Mouse (Mus musculus): ENCODE measurements at regions not wholly inside any gene's neighbourhood (a gene's known extent, or its start where the extent isn't known, plus 50 kb on each side); places are given as distances from the start of the nearest gene placed in this dataset.
A peak's percentile ranks its signal among the peaks of the same experiment; 100 is the strongest.
"Not testable (repeated sequence)": the region's sequence is repeated elsewhere in the genome, so short reads cannot be mapped to it uniquely, and the experiment has no call there.

- WGBS: 16% methylated on average over 10 of the region's 10 CpGs
- ATAC-seq (ENCODE audit: low FRiP score): no peak
These were observed 66.7 kb upstream of the Chmp2b start for GRCm38 (mm10) chr16:65629186-65629585.

GRCm38 (mm10) chr16:65631680-65632079, 69.2 kb upstream of the Chmp2b start:
- no peak overlapping the region for H3K4me2 ChIP-seq
- H3K9me3 ChIP-seq: no peaks in the 10 kb centered on the region
- H3K27me3 ChIP-seq: no peaks in the 10 kb centered on the region
- H3K4me3 ChIP-seq: no peak overlapping the region
- no peaks in the 10 kb centered on the region for H3K4me1 ChIP-seq (replicated peaks)
- no peak overlapping the region for H3K27ac ChIP-seq
- no peak overlapping the region for H3K9ac ChIP-seq
- no peak for ATAC-seq (ENCODE audit: low FRiP score)
- H3K36me3 ChIP-seq: no peaks in the 10 kb centered on the region
- 50% methylated on average over 5 of the region's 5 CpGs for WGBS

More at GRCm38 (mm10) chr16:65629186-65629585, 66.7 kb upstream of the Chmp2b start:
- Histone ChIP-seq H3K36me3 (no peaks in the 10 kb centered on the region), H3K4me1 (replicated peaks) (no peaks in the 10 kb centered on the region), H3K9me3 (no peaks in the 10 kb centered on the region), H3K9ac (no peak overlapping the region), H3K27ac (no peak overlapping the region), H3K4me3 (no peak overlapping the region), H3K4me2 (no peak overlapping the region), H3K27me3 (no peaks in the 10 kb centered on the region)

GRCm38 (mm10) chr16:65646741-65647140, 84.2 kb upstream of the Chmp2b start:
- H3K27me3 ChIP-seq; ATAC-seq (ENCODE audit: low FRiP score); H3K4me3 ChIP-seq; H3K4me1 ChIP-seq (replicated peaks); H3K9ac ChIP-seq; H3K27ac ChIP-seq; H3K9me3 ChIP-seq; H3K36me3 ChIP-seq; H3K4me2 ChIP-seq: not testable (repeated sequence)
- WGBS: 96% methylated on average over 3 of the region's 3 CpGs

DNA sequence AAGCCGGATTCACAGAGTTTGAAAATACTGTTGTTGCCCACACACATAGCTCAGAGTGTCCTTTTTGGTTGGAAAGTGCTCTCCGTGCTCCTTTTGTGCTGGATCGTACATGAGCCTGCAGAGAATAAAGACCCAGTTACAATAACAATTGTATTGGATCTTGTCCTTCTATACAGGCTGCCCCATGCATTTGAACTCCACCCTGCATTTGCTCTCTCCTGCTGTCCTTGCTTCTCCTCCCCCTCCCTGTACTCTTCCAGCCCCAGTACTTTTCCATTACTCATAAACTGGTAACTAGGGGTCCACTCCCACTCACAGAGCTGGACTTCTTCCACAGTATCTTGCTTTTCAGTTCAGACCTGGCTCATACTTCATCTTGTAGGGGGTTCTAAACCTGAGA, 86.5 kb upstream of the Chmp2b start:
- Histone ChIP-seq H3K9me3 (no peaks in the 10 kb centered on the region), H3K4me2 (no peak overlapping the region), H3K4me1 (replicated peaks) (no peaks in the 10 kb centered on the region), H3K4me3 (no peak overlapping the region), H3K27ac (no peak overlapping the region), H3K9ac (no peak overlapping the region), H3K27me3 (no peaks in the 10 kb centered on the region), H3K36me3 (no peaks in the 10 kb centered on the region)
- ATAC-seq (ENCODE audit: low FRiP score): no peak
- WGBS: 43% methylated on average over 3 of the region's 3 CpGs

DNA sequence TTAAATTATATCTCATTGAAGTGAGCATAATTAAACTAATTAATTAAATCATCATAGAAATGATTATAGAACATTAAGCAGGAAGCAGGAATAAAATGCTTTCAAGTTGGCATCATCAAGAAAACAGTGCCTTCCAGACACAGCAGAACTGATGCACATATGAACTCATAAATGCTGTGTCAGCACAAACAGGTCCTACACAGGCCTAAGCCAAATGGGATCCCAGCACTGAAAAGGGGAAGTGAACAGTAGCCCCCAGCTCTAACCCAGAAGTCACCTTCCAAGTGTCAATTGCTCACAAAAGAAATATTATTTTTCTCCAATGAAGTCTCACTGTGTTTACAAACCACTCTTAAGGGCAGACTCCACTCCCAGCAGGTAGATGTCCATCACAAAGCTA, 93.0 kb upstream of the Chmp2b start:
- Histone ChIP-seq H3K4me3 (no peak overlapping the region), H3K4me1 (replicated peaks) (no peaks in the 10 kb centered on the region), H3K27me3 (no peaks in the 10 kb centered on the region), H3K4me2 (no peak overlapping the region), H3K27ac (no peak overlapping the region), H3K9me3 (no peaks in the 10 kb centered on the region), H3K36me3 (no peaks in the 10 kb centered on the region), H3K9ac (no peak overlapping the region)
- ATAC-seq (ENCODE audit: low FRiP score): no peak

DNA sequence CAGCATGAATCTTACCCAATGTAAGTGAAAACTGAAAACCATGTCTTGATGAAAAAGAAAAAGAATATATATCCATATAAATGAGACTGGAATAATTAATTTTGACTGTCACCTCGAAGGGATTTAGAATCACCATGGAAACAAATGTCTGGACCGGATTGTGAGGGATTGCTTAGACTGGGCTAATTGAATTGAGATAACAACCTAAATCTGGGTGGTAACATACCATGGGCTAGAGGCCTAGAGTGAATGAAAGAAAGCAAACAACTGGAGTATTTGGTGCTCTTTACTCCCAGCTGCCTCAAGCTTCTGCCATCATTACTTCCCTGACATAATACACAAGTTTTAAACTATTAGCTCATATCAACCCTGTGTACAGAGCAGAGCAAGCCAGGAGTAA, 95.3 kb upstream of the Chmp2b start:
- ATAC-seq (ENCODE audit: low FRiP score): no peak
- no peak overlapping the region for H3K4me2 ChIP-seq
- no peak overlapping the region for H3K27ac ChIP-seq
- H3K4me3 ChIP-seq: no peak overlapping the region
- H3K4me1 ChIP-seq (replicated peaks): no peaks in the 10 kb centered on the region
- WGBS: 25% methylated on average over 2 of the region's 2 CpGs
- no peak overlapping the region for H3K9ac ChIP-seq
- H3K27me3 ChIP-seq: no peaks in the 10 kb centered on the region
- H3K9me3 ChIP-seq: no peaks in the 10 kb centered on the region
- no peaks in the 10 kb centered on the region for H3K36me3 ChIP-seq

DNA sequence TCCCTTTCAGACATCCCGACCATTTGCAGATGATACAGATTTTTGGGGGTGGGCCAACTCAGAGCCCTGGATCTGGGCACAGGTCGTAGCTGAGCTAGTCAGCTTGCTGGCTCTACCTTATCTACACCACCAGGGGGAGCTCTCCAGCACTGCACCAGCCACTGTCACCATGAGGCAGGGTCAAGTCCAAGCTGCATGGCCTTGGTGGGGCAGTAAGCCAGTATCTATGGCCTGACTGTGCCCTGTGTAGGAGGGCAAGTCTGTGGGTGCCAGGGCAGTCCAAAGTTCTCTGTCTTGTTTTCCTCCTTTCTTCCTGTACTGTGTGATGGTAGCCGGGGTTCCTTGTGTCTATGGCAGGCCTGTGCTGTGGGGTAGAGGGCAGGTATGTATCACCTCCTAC, 102.3 kb upstream of the Chmp2b start:
- Histone ChIP-seq H3K27ac (no peak overlapping the region), H3K4me2 (no peak overlapping the region), H3K9me3 (no peaks in the 10 kb centered on the region), H3K4me1 (replicated peaks) (no peaks in the 10 kb centered on the region), H3K27me3 (no peaks in the 10 kb centered on the region), H3K4me3 (no peak overlapping the region), H3K36me3 (no peaks in the 10 kb centered on the region), H3K9ac (no peak overlapping the region)
- ATAC-seq (ENCODE audit: low FRiP score): 0 out of 2 replicates have a peak, but pooled peaks have one; percentile 36
- 73% methylated on average over 3 of the region's 3 CpGs for WGBS

DNA sequence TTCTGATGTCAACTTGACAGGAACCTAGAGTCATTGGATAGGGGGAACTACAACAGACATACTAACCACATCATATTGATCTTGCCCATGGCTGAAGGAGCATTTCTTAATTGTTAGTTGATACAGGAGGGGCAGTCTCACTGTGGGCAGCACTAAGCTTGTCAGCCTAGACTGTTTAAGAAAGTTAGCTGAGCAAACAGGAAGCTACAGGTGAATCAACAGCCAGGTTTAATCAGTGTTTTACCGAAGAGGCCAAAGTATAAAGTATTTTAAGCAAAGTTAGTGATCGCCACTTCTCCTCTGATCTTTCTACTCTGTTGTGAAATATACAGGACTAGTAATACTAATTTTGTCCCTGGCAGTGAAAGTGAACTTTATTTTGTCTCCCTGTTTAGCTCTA, 109.6 kb upstream of the Chmp2b start:
- WGBS: 88% methylated on average over 2 of the region's 2 CpGs

DNA sequence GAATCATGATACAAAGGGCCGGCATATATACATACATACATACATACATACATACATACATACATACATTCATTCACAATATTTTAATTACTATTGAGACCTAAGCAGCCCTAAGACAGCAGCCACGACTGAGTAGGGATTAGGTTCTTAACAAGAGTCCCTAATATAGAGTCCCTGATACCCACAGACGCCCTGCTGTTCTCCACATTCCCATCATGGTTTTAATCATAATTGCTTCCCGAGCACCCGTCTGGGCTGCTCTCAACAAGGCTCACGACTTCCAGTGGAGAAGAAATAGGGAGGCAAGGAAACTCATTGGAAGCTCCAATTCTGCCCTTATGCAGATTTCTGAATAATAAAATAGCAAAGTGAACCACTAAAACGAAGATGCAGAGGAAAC, 120.6 kb upstream of the Chmp2b start:
- H3K27ac ChIP-seq: peak overlapping the region; percentile 13; the same call in 1 of the 2 replicates
- H3K9ac ChIP-seq: no peak overlapping the region
- no peaks in the 10 kb centered on the region for H3K9me3 ChIP-seq
- ATAC-seq (ENCODE audit: low FRiP score): peak; percentile 59; the same call in 1 of the 2 replicates
- H3K4me3 ChIP-seq: no peak overlapping the region
- no peaks in the 10 kb centered on the region for H3K27me3 ChIP-seq
- WGBS: 70% methylated on average over 7 of the region's 7 CpGs
- no peaks in the 10 kb centered on the region for H3K36me3 ChIP-seq
- H3K4me2 ChIP-seq: no peak overlapping the region
- no peaks in the 10 kb centered on the region; the same call in 1 of the 2 replicates for H3K4me1 ChIP-seq (replicated peaks)

More for the DNA sequence above, 109.6 kb upstream of the Chmp2b start:
- Histone ChIP-seq H3K27me3 (no peaks in the 10 kb centered on the region), H3K4me2 (no peak overlapping the region), H3K9me3 (no peaks in the 10 kb centered on the region), H3K36me3 (no peaks in the 10 kb centered on the region), H3K27ac (no peak overlapping the region), H3K4me3 (no peak overlapping the region), H3K9ac (no peak overlapping the region), H3K4me1 (replicated peaks) (no peaks in the 10 kb centered on the region)
- ATAC-seq (ENCODE audit: low FRiP score): no peak

DNA sequence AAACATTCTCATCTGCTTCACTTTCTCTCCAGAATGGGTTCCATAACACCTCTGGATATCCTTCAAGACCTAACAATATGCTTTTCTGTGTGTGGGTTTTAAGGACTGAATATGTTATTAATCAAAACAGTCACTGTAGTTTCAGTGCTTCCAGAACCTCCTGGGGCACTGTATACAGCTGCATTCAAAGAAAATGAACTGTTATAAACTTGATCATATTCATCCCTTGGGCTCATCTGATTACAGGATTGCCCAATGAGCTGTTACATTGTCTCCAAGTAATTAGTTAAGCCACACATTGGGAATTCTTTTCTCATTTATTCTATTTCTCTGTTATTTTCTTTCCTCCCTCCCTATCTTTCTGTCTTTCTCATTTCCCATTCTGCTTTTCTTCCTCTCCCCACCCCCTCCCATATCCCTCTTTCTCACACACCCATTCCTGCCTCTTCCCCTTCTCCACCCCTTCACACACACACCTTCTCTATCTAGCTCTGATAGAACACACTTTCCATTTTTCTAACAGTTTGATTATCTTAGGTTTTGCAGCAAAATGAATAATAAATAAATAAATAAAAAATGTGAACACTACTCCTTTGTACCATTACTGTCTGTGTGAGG, 121.3 kb upstream of the Chmp2b start:
- Histone ChIP-seq H3K27me3 (no peaks in the 10 kb centered on the region), H3K4me3 (no peak overlapping the region), H3K4me1 (replicated peaks) (no peaks in the 10 kb centered on the region; the same call in 1 of the 2 replicates), H3K9me3 (no peaks in the 10 kb centered on the region), H3K4me2 (no peak overlapping the region), H3K27ac (peak overlapping the region; percentile 45; the same call in 1 of the 2 replicates), H3K36me3 (no peaks in the 10 kb centered on the region), H3K9ac (no peak overlapping the region)
- peak; percentile 76 for ATAC-seq (ENCODE audit: low FRiP score)

DNA sequence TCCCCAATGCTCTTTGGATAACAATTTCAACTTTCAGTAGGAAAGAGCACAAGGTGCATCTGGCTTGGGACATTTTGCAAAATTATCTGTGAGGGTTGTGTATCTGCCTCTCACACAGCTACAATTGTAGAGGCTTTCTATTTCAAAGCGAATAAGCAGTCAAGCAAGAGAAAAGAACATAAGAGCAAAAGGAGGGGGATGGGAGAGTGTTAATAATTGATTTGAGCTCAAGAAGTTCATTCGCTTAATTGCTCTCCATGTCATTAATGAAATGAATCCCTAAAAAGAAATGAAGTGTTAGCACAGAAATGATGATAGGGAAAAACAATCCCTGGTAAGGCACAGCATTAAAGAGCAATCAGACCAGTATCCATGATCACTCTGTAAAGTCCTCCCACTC, 121.4 kb upstream of the Vgll3 start:
- H3K9me3 ChIP-seq: no peaks in the 10 kb centered on the region
- H3K27me3 ChIP-seq: no peaks in the 10 kb centered on the region
- WGBS: 62% methylated on average over 2 of the region's 2 CpGs
- H3K9ac ChIP-seq: no peak overlapping the region
- H3K4me1 ChIP-seq (replicated peaks): no peaks in the 10 kb centered on the region
- ATAC-seq (ENCODE audit: low FRiP score): no peak
- no peak overlapping the region for H3K4me2 ChIP-seq
- H3K36me3 ChIP-seq: no peaks in the 10 kb centered on the region
- H3K4me3 ChIP-seq: no peak overlapping the region
- H3K27ac ChIP-seq: peak overlapping the region; percentile 46; the same call in 1 of the 2 replicates

DNA sequence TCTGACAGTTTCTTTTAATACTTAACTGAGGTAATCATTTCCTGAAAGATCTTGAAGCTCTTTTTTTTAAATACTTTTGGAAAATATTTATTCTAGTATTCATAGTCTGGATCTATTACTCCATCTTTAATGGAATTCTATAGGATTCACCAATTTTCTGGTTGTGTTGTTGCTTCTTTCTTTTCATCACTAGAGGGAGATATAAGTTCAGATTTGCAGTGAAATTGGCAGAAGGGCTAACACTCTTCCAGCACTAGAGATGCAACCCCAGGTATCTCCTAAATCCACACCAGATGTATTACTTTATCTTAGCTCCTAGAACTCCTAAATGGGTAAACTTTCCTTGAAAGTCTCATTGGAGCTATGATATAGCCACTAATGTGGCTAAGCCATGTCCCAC, 99.4 kb upstream of the Vgll3 start:
- H3K27ac ChIP-seq: no peak overlapping the region
- H3K36me3 ChIP-seq: no peaks in the 10 kb centered on the region
- H3K9me3 ChIP-seq: no peaks in the 10 kb centered on the region
- no peak overlapping the region for H3K4me3 ChIP-seq
- H3K4me1 ChIP-seq (replicated peaks): no peaks in the 10 kb centered on the region
- H3K9ac ChIP-seq: no peak overlapping the region
- no peak overlapping the region for H3K4me2 ChIP-seq
- ATAC-seq (ENCODE audit: low FRiP score): 0 out of 2 replicates have a peak, but pooled peaks have one; percentile 28
- no peaks in the 10 kb centered on the region for H3K27me3 ChIP-seq

DNA sequence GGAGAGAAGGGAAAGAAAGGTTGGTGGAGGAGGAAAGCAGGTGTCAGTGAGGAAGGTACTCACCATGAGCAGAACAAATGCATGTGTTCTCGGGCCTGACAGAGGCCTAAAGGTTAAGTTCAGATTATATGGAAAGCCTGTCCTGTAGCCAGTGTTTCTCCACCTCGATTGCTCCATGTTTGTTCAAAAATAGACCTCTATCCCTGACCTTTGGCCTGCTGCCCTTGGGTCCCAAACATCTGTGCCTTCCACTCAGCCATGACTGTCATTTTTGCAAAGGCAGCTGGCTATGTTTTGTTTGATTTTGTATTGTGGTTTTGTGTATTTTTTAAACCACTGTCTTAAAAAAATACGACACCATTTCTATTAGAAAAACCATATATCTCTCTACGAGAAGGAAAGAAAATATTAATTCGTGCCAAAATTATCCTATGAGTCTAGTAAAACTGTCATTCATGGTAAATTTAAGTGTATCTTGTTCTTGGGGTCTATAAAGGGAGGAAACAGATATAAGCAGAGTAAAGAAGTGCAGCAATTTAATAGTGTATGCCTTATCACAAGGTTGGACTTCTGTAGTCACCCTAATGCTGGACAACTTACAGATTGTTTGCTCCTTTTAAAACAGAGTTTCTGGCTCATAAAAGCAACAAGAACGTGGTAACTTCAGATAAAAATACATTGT, 96.1 kb upstream of the Vgll3 start:
- no peak for ATAC-seq (ENCODE audit: low FRiP score)
- H3K36me3 ChIP-seq: no peaks in the 10 kb centered on the region
- H3K4me3 ChIP-seq: no peak overlapping the region
- no peaks in the 10 kb centered on the region for H3K27me3 ChIP-seq
- H3K4me2 ChIP-seq: no peak overlapping the region
- 77% methylated on average over 6 of the region's 6 CpGs for WGBS
- H3K9me3 ChIP-seq: no peaks in the 10 kb centered on the region
- no peak overlapping the region for H3K9ac ChIP-seq
- no peak overlapping the region for H3K27ac ChIP-seq
- no peaks in the 10 kb centered on the region for H3K4me1 ChIP-seq (replicated peaks)

All from hindbrain, embryonic 13.5 days (tissue).